Mouse (Mus musculus) cerebellum, adult 2 months (tissue): ENCODE results near the gene Akap9. TPM values are rescaled to one million over a fixed set of nuclear protein-coding genes. Genes with fewer than 3 reads are reported as not detected.
"Not testable (repeated sequence)": the region's sequence is repeated elsewhere in the genome, so short reads cannot be mapped to it uniquely, and the experiment has no call there.

Source experiments
- DNase-seq, 2 experiments: peaks; one replicate each; pipeline ENCODE4 v3.0.0; 2021
- H3K27ac ChIP-seq: fragments of 200-500 bp; 2 replicates; pipeline ENCODE4 v1.5.1; 2012; ENCODE audit warnings: low read length, control low read depth, inconsistent platforms; ENCODE audit not compliant: insufficient read depth
- H3K27me3 ChIP-seq: fragments of 200-500 bp; 2 replicates; pipeline ENCODE4 v1.6.1; 2012; ENCODE audit warnings: inconsistent platforms, mild to moderate bottlenecking, low read length, moderate library complexity; ENCODE audit not compliant: control insufficient read depth, insufficient read depth
- H3K4me1 ChIP-seq: fragments of 200-500 bp; 2 replicates; pipeline ENCODE4 v1.6.1; 2011; ENCODE audit warnings: low read length; ENCODE audit not compliant: control insufficient read depth, insufficient read depth
- H3K4me3 ChIP-seq: fragments of 200-500 bp; replicated peaks from 2 replicates; pipeline ENCODE3; 2011; ENCODE audit warnings: mild to moderate bottlenecking, low read depth, low read length, control low read depth; ENCODE audit not compliant: insufficient read depth
- CTCF ChIP-seq: fragments of 200-500 bp; IDR thresholded peaks from 2 replicates; pipeline ENCODE4 v1.5.1; 2011; ENCODE audit warnings: low read depth, mild to moderate bottlenecking, control low read depth, low read length, moderate library complexity, borderline replicate concordance; ENCODE audit not compliant: insufficient read depth
- POLR2A ChIP-seq: fragments of 200-500 bp; IDR thresholded peaks from 2 replicates; pipeline ENCODE4 v1.6.1; 2011; ENCODE audit warnings: low read length, control low read depth, borderline replicate concordance; ENCODE audit not compliant: insufficient read depth
- WGBS: fragments of 180-500 bp; shearing (Covaris S2); methylation state at CpG from one replicate; pipeline ENCODE4 v1.1.7; 2018; 5-methylcytosine and 5-hydroxymethylcytosine counted together
- polyA plus RNA-seq: library from polyadenylated mRNA; depleted of rRNA; stranded (reverse); fragments of >200 nt; gene quantifications from 2 replicates; pipeline ENCODE4 v1.2.3, GENCODE M21; 2012; rRNA removed

Gene Akap9
- polyA plus RNA-seq, 1 experiment = 28.9 TPM

- Histone ChIP-seq H3K27me3 (no peaks in the 10 kb centered on the region), H3K27ac (peak overlapping the region; percentile 95), H3K4me3 (peak overlapping the region; percentile 86), H3K4me1 (no peaks in the 10 kb centered on the region)
- no peak for DNase-seq
- TF ChIP-seq POLR2A (no peak), CTCF (no peak)
- 2% methylated on average over 41 of the region's 41 CpGs for WGBS
Observed at GRCm38 (mm10) chr5:4103626-4104340, 175.9 kb downstream of the Akap9 start.

DNA sequence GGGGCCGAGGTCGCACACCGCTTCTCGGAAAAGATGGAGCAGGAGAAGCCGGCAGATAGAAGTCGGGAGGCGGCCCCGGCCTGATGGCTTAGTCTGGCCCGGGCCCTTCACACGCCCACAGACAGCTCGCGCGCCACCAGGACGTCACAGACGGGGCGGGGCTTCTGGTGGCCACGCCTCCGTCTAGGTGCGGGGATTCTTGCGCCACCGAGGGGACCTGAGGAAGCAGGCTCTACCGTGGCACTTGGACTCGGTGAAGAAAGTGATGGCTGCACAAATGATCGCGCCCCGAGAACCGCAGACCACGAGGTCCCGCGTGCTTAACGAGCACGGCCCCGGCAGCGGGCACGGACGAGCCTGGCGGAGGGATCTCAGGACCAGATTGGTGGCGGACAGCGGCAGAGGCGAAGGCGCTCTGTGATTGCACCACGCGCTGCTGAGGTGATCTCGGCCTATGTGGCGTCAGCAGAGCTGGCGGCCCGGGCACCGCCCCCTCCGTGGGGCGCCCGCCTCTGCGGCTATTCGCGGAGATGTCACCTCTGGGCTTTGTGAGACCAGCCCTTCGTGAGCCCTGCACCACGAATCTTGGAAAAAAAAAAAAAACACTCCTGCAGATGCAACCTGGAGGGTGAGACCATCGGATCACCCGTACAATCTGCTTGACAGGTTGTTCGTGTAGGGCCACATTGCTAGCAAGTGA, 176.6 kb downstream of the Akap9 start, which contains the start of gene Cyp51:
Cyp51 (minus strand) TSS at position 406 of the 700 bp plus-strand sequence.
- peak; percentile 93 to 94 for DNase-seq
- Histone ChIP-seq H3K27ac (peak within 1 kb of the TSS; percentile 95), H3K4me1 (no peaks in the 10 kb centered on the region), H3K27me3 (no peaks in the 10 kb centered on the region), H3K4me3 (peak within 1 kb of the TSS; percentile 86)
- TF ChIP-seq CTCF = no peak
- TF ChIP-seq POLR2A = peak; percentile 61
- 0% methylated on average over 59 of the region's 59 CpGs for WGBS

GRCm38 (mm10) chr5:4105651-4106186, 177.9 kb downstream of the Akap9 start:
- Histone ChIP-seq H3K4me1 (no peaks in the 10 kb centered on the region), H3K27me3 (no peaks in the 10 kb centered on the region), H3K4me3 (no peak overlapping the region), H3K27ac (no peak overlapping the region)
- TF ChIP-seq CTCF (no peak), POLR2A (no peak)
- peak; percentile 11 to 19 for DNase-seq
- WGBS = 94% methylated on average over 2 of the region's 2 CpGs

DNA sequence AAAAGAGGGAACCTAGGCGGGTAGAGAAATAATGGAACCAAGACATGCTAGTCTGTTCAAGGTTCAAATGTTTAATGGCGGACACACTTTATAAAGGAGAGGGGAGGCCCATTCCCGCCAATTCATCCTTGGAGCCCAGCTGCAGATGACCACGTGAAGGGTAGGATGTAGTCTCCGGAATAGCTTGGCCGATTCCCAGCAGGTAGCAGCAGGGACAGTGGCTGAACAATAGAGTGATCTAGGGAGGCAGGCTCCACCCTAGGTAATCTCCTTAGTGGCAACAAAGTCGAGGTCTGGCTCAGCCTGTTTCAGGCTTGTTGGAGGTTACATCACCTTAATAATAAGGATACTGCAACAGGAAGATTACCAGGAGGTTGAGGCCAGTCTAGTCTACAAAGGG, 179.2 kb downstream of the Akap9 start:
- 59% methylated on average over 7 of the region's 7 CpGs for WGBS

GRCm38 (mm10) chr5:4112570-4113098, 184.8 kb downstream of the Akap9 start:
- DNase-seq = no peak
- no peak overlapping the region for H3K4me3 ChIP-seq
- H3K27me3 ChIP-seq = no peaks in the 10 kb centered on the region
- TF ChIP-seq CTCF (no peak), POLR2A (no peak)
- no peak overlapping the region for H3K27ac ChIP-seq
- no peaks in the 10 kb centered on the region for H3K4me1 ChIP-seq
- WGBS = 94% methylated on average over 5 of the region's 5 CpGs

More for the DNA sequence above, 179.2 kb downstream of the Akap9 start:
- not testable (repeated sequence) for H3K27ac ChIP-seq, H3K27me3 ChIP-seq, H3K4me3 ChIP-seq, H3K4me1 ChIP-seq, DNase-seq

Other genes with a start within 250 kb of the Akap9 start
- gene Ankib1, start 125.1 kb upstream of the Akap9 start, polyA plus RNA-seq = 19.2 and 19.8 TPM in 2 replicates
- 40.5 and 41.6 TPM in 2 replicates for gene Krit1, start 124.9 kb upstream of the Akap9 start, polyA plus RNA-seq
- 0.10 and 0.14 TPM in 2 replicates for gene Lrrd1, start 82.9 kb upstream of the Akap9 start, polyA plus RNA-seq
- gene Mterf1a, start 34.1 kb upstream of the Akap9 start, polyA plus RNA-seq = 4.3 and 5.2 TPM in 2 replicates
- 54.0 and 57.1 TPM in 2 replicates for gene Cyp51, start 176.7 kb downstream of the Akap9 start, polyA plus RNA-seq